Mouse (Mus musculus) C2C12 (cell line): Measurements from ENCODE around the gene Pycr2. TPM values are rescaled to one million over a fixed set of nuclear protein-coding genes. Genes with fewer than 3 reads are reported as not detected.
"Not testable (repeated sequence)": the region's sequence is repeated elsewhere in the genome, so short reads cannot be mapped to it uniquely, and the experiment has no call there.

Experiments
- H3K27me3 ChIP-seq: one replicate; pipeline ENCODE4 v1.6.1; 2011; ENCODE audit not compliant: control insufficient read depth, insufficient read depth, insufficient read length
- H3K36me3 ChIP-seq: one replicate; pipeline ENCODE4 v1.6.1; 2011; ENCODE audit not compliant: control insufficient read depth, insufficient read depth
- H3K4me3 ChIP-seq: one replicate; pipeline ENCODE4 v1.5.1; 2011; ENCODE audit warnings: mild to moderate bottlenecking, control low read depth; ENCODE audit not compliant: poor library complexity, insufficient read depth, severe bottlenecking
- H3K79me2 ChIP-seq: one replicate; pipeline ENCODE4 v1.6.1; 2011; ENCODE audit not compliant: control insufficient read depth, insufficient read depth
- H3K79me3 ChIP-seq: one replicate; pipeline ENCODE4 v1.6.1; 2011; ENCODE audit warnings: low read depth, control low read depth
- H3ac ChIP-seq: one replicate; pipeline ENCODE3; 2011; ENCODE audit warnings: low read depth; ENCODE audit not compliant: control insufficient read depth, insufficient read length
- CEBPB ChIP-seq: IDR thresholded peaks from one replicate; pipeline ENCODE4 v1.6.1; 2011; ENCODE audit warnings: low read depth, mild to moderate bottlenecking, control low read depth, moderate library complexity
- CTCF ChIP-seq: IDR thresholded peaks from one replicate; pipeline ENCODE4 v1.5.1; 2011; ENCODE audit not compliant: control insufficient read depth, insufficient read depth, insufficient read length
- FOSL1 ChIP-seq: IDR thresholded peaks from one replicate; pipeline ENCODE4 v1.8.0; 2011; ENCODE audit warnings: mild to moderate bottlenecking, low read length; ENCODE audit not compliant: poor library complexity, insufficient read depth, severe bottlenecking
- MAX ChIP-seq: IDR thresholded peaks from one replicate; pipeline ENCODE4 v1.6.1; 2011; ENCODE audit warnings: mild to moderate bottlenecking, control low read depth
- MYOD1 ChIP-seq: IDR thresholded peaks from one replicate; pipeline ENCODE4 v1.6.1; 2011; ENCODE audit warnings: low read depth; ENCODE audit not compliant: control insufficient read depth, insufficient read length
- MYOG ChIP-seq: IDR thresholded peaks from one replicate; pipeline ENCODE4 v1.6.1; 2011; ENCODE audit not compliant: control insufficient read depth, insufficient read length; ENCODE audit errors: extremely low read depth
- USF1 ChIP-seq: IDR thresholded peaks from one replicate; pipeline ENCODE4 v1.6.1; 2011; ENCODE audit warnings: low read depth, mild to moderate bottlenecking, control low read depth, moderate library complexity
- polyA plus RNA-seq: library from polyadenylated mRNA; unstranded; fragments of >200 nt; fragmentation: generic; extraction: Trizol; gene quantifications from one replicate; pipeline ENCODE4 v1.2.1, GENCODE M21; 2012; ENCODE audit warnings: missing spikeins

Pycr2 gene
- polyA plus RNA-seq, 1 experiment: 114 TPM

- Histone ChIP-seq H3K4me3 (no peak within 1 kb of the TSS), H3K79me3 (no peaks in the 10 kb centered on the region), H3K36me3 (no peaks in the 10 kb centered on the region), H3K27me3 (peaks cover 3% of the 10 kb centered on the region), H3K79me2 (no peaks in the 10 kb centered on the region), H3ac (no peak within 1 kb of the TSS)
- TF ChIP-seq MAX (no peak), MYOD1 (peak; percentile 8)
Observed at GRCm38 (mm10) chr1:180934467-180935419, 30.6 kb downstream of the Pycr2 start, which contains the start of gene Lefty1. Gene Lefty1 (plus strand): TSS chr1:180935022.

GRCm38 (mm10) chr1:180936610-180937398 is 32.7 kb downstream of the Pycr2 start:
- H3K4me3 ChIP-seq, H3K27me3 ChIP-seq, H3K79me3 ChIP-seq, H3K36me3 ChIP-seq: not testable (repeated sequence)
- Histone ChIP-seq H3ac (peak overlapping the region; percentile 7), H3K79me2 (peaks cover 17% of the 10 kb centered on the region)

GRCm38 (mm10) chr1:180937631-180938030 is 33.5 kb downstream of the Pycr2 start:
- H3K4me3 ChIP-seq, H3K79me3 ChIP-seq, H3K27me3 ChIP-seq, H3K36me3 ChIP-seq, H3ac ChIP-seq: not testable (repeated sequence)
- peaks cover 19% of the 10 kb centered on the region for H3K79me2 ChIP-seq

- H3K4me3 ChIP-seq, H3K36me3 ChIP-seq, H3K79me3 ChIP-seq, H3ac ChIP-seq, H3K27me3 ChIP-seq: not testable (repeated sequence)
- peaks cover 30% of the 10 kb centered on the region for H3K79me2 ChIP-seq
Observed at GRCm38 (mm10) chr1:180938781-180939180, 34.7 kb downstream of the Pycr2 start.

- peak overlapping the region; percentile 60 for H3K4me3 ChIP-seq
- TF ChIP-seq FOSL1 (no peak), MAX (no peak), CEBPB (no peak), CTCF (no peak), USF1 (no peak), MYOD1 (no peak), MYOG (no peak)
- no peaks in the 10 kb centered on the region for H3K27me3 ChIP-seq
Observed at GRCm38 (mm10) chr1:180940776-180941460, 36.8 kb downstream of the Pycr2 start.

GRCm38 (mm10) chr1:180941726-180942125 is 37.6 kb downstream of the Pycr2 start:
- Histone ChIP-seq H3K27me3 (no peaks in the 10 kb centered on the region), H3K79me3 (peaks cover 10% of the 10 kb centered on the region), H3K4me3 (peak overlapping the region; percentile 60), H3K79me2 (peaks cover 54% of the 10 kb centered on the region), H3ac (peak overlapping the region; percentile 81), H3K36me3 (peaks cover 1% of the 10 kb centered on the region)
- no peak for TF ChIP-seq MYOG
- no peak for TF ChIP-seq FOSL1
- TF ChIP-seq CTCF: no peak
- TF ChIP-seq USF1: no peak
- no peak for TF ChIP-seq MAX
- no peak for TF ChIP-seq MYOD1
- TF ChIP-seq CEBPB: no peak

More at GRCm38 (mm10) chr1:180940776-180941460, 36.8 kb downstream of the Pycr2 start:
- peak overlapping the region; percentile 13 for H3ac ChIP-seq
- peaks cover 46% of the 10 kb centered on the region for H3K79me2 ChIP-seq
- peaks cover 5% of the 10 kb centered on the region for H3K79me3 ChIP-seq
- no peaks in the 10 kb centered on the region for H3K36me3 ChIP-seq
